Mouse (Mus musculus): ENCODE results near the gene Dkk3.
"Not testable (repeated sequence)": the region's sequence is repeated elsewhere in the genome, so short reads cannot be mapped to it uniquely, and the experiment has no call there.

The Dkk3 gene

GRCm38 (mm10) chr7:112169955-112170692, 11.3 kb upstream of the Dkk3 start:
- no peak for DNase-seq (ENCODE audit: low spot score in 2 of 2)

GRCm38 (mm10) chr7:112165593-112165992, 6.7 kb upstream of the Dkk3 start:
- no peak for DNase-seq (ENCODE audit: low spot score in 2 of 2)

GRCm38 (mm10) chr7:112165032-112165431, 6.2 kb upstream of the Dkk3 start:
- not testable (repeated sequence) for DNase-seq (ENCODE audit: low spot score in 2 of 2)

GRCm38 (mm10) chr7:112164430-112164829, 5.6 kb upstream of the Dkk3 start:
- DNase-seq (ENCODE audit: low spot score in 2 of 2), result no peak

GRCm38 (mm10) chr7:112159835-112160234, 978 bp upstream of the Dkk3 start:
- no peak for DNase-seq (ENCODE audit: low spot score in 2 of 2)

GRCm38 (mm10) chr7:112158316-112158741, 528 bp downstream of the Dkk3 start:
- DNase-seq (ENCODE audit: low spot score in 2 of 2), result no peak

GRCm38 (mm10) chr7:112157584-112158315, 1.1 kb downstream of the Dkk3 start:
- DNase-seq (ENCODE audit: low spot score in 2 of 2), result no peak

- DNase-seq (ENCODE audit: low spot score in 2 of 2), result no peak
These were observed 3.7 kb downstream of the Dkk3 start for GRCm38 (mm10) chr7:112155194-112155593.

- DNase-seq (ENCODE audit: low spot score in 2 of 2), result no peak
These were observed 4.4 kb downstream of the Dkk3 start for GRCm38 (mm10) chr7:112154445-112154844.

GRCm38 (mm10) chr7:112149113-112149512, 9.7 kb downstream of the Dkk3 start:
- DNase-seq (ENCODE audit: low spot score in 2 of 2), result no peak

- DNase-seq (ENCODE audit: low spot score in 2 of 2), result no peak
These were observed 10.9 kb downstream of the Dkk3 start for GRCm38 (mm10) chr7:112147979-112148378.

- DNase-seq (ENCODE audit: low spot score in 2 of 2), result no peak
These were observed 14.1 kb downstream of the Dkk3 start for GRCm38 (mm10) chr7:112144646-112145179.

GRCm38 (mm10) chr7:112143978-112144377, 14.9 kb downstream of the Dkk3 start:
- DNase-seq (ENCODE audit: low spot score in 2 of 2), result no peak

- DNase-seq (ENCODE audit: low spot score in 2 of 2), result no peak
These were observed 15.8 kb downstream of the Dkk3 start for GRCm38 (mm10) chr7:112143090-112143500.

- no peak for DNase-seq (ENCODE audit: low spot score in 2 of 2)
These were observed 16.2 kb downstream of the Dkk3 start for GRCm38 (mm10) chr7:112142616-112143015.

- DNase-seq (ENCODE audit: low spot score in 2 of 2), result no peak
These were observed 18.1 kb downstream of the Dkk3 start for GRCm38 (mm10) chr7:112140725-112141124.

- no peak for DNase-seq (ENCODE audit: low spot score in 2 of 2)
These were observed 20.1 kb downstream of the Dkk3 start for GRCm38 (mm10) chr7:112138509-112139405.

- no peak for DNase-seq (ENCODE audit: low spot score in 2 of 2)
These were observed 20.7 kb downstream of the Dkk3 start for GRCm38 (mm10) chr7:112138168-112138508.

- DNase-seq (ENCODE audit: low spot score in 2 of 2), result no peak
These were observed 22.3 kb downstream of the Dkk3 start for GRCm38 (mm10) chr7:112136537-112136936.

- DNase-seq (ENCODE audit: low spot score in 2 of 2), result no peak
These were observed 23.7 kb downstream of the Dkk3 start for GRCm38 (mm10) chr7:112135161-112135560.

- no peak for DNase-seq (ENCODE audit: low spot score in 2 of 2)
These were observed 25.6 kb downstream of the Dkk3 start for GRCm38 (mm10) chr7:112133277-112133676.

- no peak for DNase-seq (ENCODE audit: low spot score in 2 of 2)
These were observed 26.9 kb downstream of the Dkk3 start for GRCm38 (mm10) chr7:112132005-112132404.

Measured in spleen, postnatal 10 days (tissue).